Mouse (Mus musculus): ENCODE data around the gene Hrg. TPM values are rescaled to one million over a fixed set of nuclear protein-coding genes. Genes with fewer than 3 reads are reported as not detected.
"Not testable (repeated sequence)": the region's sequence is repeated elsewhere in the genome, so short reads cannot be mapped to it uniquely, and the experiment has no call there.

Hrg gene
- not detected for total RNA-seq (2021)

- DNase-seq (ENCODE audit: extremely low spot score in 1 of 2, low spot score in 1 of 2) = no peak
Measured at GRCm38 (mm10) chr16:22950840-22951395, at the start of gene Hrg. Hrg (plus strand) TSS chr16:22951072.

- no peak for DNase-seq (ENCODE audit: extremely low spot score in 1 of 2, low spot score in 1 of 2)
Measured at GRCm38 (mm10) chr16:22901326-22901725, 49.5 kb upstream of the Hrg start.

GRCm38 (mm10) chr16:22909290-22909689 lies 41.6 kb upstream of the Hrg start:
- DNase-seq (ENCODE audit: extremely low spot score in 1 of 2, low spot score in 1 of 2) = no peak

- no peak for DNase-seq (ENCODE audit: extremely low spot score in 1 of 2, low spot score in 1 of 2)
Measured at GRCm38 (mm10) chr16:22911986-22912385, 38.9 kb upstream of the Hrg start.

- no peak for DNase-seq (ENCODE audit: extremely low spot score in 1 of 2, low spot score in 1 of 2)
Measured at GRCm38 (mm10) chr16:22912886-22913285, 38.0 kb upstream of the Hrg start.

GRCm38 (mm10) chr16:22914276-22914675 lies 36.6 kb upstream of the Hrg start:
- DNase-seq (ENCODE audit: extremely low spot score in 1 of 2, low spot score in 1 of 2) = no peak

- DNase-seq (ENCODE audit: extremely low spot score in 1 of 2, low spot score in 1 of 2) = no peak
Measured at GRCm38 (mm10) chr16:22918034-22918433, 32.8 kb upstream of the Hrg start, which contains the start of gene Fetub. Fetub (plus strand) TSS chr16:22918334.

GRCm38 (mm10) chr16:22918664-22919312 lies 32.1 kb upstream of the Hrg start:
- DNase-seq (ENCODE audit: extremely low spot score in 1 of 2, low spot score in 1 of 2) = no peak

GRCm38 (mm10) chr16:22919971-22920854 lies 30.7 kb upstream of the Hrg start:
- DNase-seq (ENCODE audit: extremely low spot score in 1 of 2, low spot score in 1 of 2) = no peak

GRCm38 (mm10) chr16:22921761-22922160 lies 29.1 kb upstream of the Hrg start:
- DNase-seq (ENCODE audit: extremely low spot score in 1 of 2, low spot score in 1 of 2) = no peak

- DNase-seq (ENCODE audit: extremely low spot score in 1 of 2, low spot score in 1 of 2) = no peak
Measured at GRCm38 (mm10) chr16:22922433-22922832, 28.4 kb upstream of the Hrg start.

- no peak for DNase-seq (ENCODE audit: extremely low spot score in 1 of 2, low spot score in 1 of 2)
Measured at GRCm38 (mm10) chr16:22929575-22929974, 21.3 kb upstream of the Hrg start.

GRCm38 (mm10) chr16:22931431-22932200 lies 19.3 kb upstream of the Hrg start:
- no peak for DNase-seq (ENCODE audit: extremely low spot score in 1 of 2, low spot score in 1 of 2)

- no peak for DNase-seq (ENCODE audit: extremely low spot score in 1 of 2, low spot score in 1 of 2)
Measured at GRCm38 (mm10) chr16:22937631-22938030, 13.2 kb upstream of the Hrg start.

- DNase-seq (ENCODE audit: extremely low spot score in 1 of 2, low spot score in 1 of 2) = no peak
Measured at GRCm38 (mm10) chr16:22938541-22938940, 12.3 kb upstream of the Hrg start.

GRCm38 (mm10) chr16:22939120-22939695 lies 11.7 kb upstream of the Hrg start:
- no peak for DNase-seq (ENCODE audit: extremely low spot score in 1 of 2, low spot score in 1 of 2)

GRCm38 (mm10) chr16:22941825-22942476 lies 8.9 kb upstream of the Hrg start:
- not testable (repeated sequence) for DNase-seq (ENCODE audit: extremely low spot score in 1 of 2, low spot score in 1 of 2)

GRCm38 (mm10) chr16:22947371-22947770 lies 3.5 kb upstream of the Hrg start:
- no peak for DNase-seq (ENCODE audit: extremely low spot score in 1 of 2, low spot score in 1 of 2)

GRCm38 (mm10) chr16:22953069-22953468 lies 2.2 kb downstream of the Hrg start:
- DNase-seq (ENCODE audit: extremely low spot score in 1 of 2, low spot score in 1 of 2) = no peak

All from layer of hippocampus, postnatal 25 days (tissue).